Mouse (Mus musculus) cerebellum, adult 11 months (tissue): ENCODE results near the gene Klk4.
A peak's percentile ranks its signal among the peaks of the same experiment; 100 is the strongest.

ENCODE experiments used
- DNase-seq: peaks from one replicate; pipeline ENCODE4 v3.0.0; 2022

The Klk4 gene

DNA sequence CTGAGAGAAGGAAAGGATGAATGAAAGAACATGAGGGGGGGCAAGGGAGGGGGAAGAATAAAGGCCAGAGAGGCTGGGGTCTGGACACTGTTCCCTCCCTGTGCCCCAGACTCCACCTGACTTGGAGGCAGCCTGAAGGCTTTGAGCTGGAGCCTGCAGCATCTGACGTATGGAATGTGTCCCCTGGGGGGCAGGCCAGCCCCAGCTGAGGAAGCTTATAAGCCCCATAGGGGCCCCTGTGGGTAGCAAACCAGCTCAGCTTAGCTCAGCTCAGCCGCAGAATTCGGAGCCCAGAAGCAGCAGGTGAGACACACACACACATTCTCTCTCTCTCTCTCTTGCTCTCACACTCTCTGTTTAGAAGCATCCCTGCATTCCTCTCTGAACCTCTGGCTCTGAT, at the start of gene Klk4:
Klk4 (plus strand) TSS at position 249 of the 400 bp plus-strand sequence.
- DNase-seq: no peak

DNA sequence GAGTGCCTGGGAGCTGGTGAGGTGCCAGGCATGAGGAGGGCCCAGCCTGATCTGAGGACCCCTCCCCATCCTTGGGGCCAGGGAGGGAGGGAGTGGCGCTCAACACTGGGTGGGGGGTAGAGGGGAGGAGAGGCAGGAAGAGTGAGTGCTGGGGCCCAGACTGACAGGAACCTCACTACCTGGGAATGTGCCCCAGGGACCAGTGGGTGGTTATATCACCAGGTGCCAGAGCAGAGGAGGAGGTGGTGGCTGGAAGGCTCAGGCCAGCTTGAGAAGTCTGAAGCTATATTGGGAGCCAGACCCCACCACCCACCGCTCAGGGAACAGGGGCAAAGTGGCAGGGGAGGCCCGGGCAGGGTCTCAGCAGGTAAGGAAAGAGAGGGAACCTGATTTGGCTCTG, 39.3 kb upstream of the Klk4 start, which contains the start of gene Klk5:
Klk5 (plus strand) TSS at position 271 of the 400 bp plus-strand sequence.
- no peak for DNase-seq

DNA sequence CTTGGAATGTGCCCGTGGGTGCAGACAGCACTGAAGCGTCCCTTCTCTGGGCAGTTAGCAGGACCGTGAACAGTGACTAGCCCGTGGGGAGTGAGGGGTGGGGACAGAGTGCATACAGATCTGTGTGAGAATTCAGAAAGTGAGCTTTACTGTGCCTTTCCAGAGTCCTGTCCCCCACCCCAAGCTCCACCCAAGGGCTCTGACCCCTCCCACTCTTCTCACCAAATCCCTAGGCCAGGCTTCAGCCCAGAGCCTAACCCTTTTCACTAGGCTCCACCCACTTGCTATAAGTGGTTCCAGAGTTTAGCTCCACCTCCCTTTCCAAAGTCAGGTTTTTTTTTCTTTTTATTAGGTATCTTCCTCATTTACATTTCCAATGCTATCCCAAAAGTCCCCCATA, 37.2 kb upstream of the Klk4 start:
- DNase-seq: no peak

DNA sequence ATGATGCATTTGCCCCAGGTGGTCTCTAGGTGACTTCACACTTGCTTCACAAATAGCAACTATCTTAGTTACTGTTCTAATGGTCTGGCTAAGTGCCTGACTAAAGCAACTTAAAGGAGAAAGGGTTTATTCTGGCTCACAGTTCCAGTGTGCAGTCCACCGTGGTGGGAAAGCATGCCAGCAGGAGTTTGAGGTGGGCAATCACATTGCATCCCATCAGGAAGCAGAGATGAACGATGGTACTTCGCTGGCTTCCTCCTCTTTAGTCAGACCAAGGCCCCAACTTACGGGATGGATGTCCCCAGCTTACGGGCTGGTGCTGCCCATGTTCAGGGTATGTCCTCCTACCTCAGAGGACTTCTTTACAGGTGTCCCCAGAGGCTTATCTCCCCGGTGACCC, 29.3 kb upstream of the Klk4 start:
- no peak for DNase-seq

DNA sequence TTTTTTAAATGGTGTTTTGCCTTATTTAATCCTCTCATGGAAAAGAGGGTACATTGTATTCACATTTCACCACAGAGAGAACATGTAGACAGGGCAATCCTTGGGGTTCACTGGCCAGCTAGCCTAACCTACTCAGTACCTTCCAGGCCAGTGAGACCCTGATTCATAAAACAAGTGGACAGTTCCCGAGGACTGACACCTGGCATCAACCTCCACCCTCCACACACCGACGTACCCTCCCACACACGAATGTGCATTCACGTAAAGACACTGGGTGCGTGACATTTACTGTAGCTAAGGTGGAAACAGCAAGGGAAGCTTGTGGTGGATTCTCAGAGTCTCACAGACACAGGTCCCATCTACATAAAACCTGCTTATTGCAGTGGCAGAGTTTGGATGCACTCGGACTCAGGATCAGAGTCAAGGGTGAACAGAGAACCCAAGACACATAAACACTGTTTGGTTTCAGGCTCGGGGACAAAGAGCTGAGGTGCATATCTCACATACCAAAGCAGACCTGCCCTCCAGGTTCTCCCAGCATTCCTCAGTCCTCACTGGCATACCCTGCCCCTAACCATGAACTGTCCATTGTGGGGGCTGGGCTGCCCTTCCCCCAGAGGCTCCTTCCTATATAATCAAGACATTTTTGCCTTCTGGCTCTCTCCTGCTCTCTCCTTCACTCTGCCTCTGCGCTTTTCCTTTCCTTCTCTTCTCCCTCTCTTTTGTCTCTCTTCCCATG, 26.1 kb upstream of the Klk4 start:
- no peak for DNase-seq

DNA sequence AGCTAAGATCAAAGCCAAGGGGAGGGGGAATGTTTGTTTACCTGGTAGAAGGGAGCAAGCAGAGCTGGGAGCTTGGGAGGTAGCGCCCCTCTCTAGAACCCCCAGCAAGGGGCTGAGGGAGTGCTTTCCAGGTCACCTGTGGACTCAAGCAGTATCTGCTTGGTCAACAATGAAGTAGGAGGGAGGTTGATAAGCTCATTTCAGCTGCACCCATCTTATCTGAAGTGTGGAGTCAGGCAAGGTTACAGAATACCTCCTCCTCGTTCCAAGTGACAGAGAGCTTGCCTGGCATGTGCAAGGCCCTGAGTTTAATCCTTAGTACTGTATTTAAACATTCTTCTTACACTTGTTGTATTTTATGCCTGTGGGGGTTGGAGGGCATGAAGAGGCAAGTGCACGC, 25.3 kb upstream of the Klk4 start:
- DNase-seq: no peak

DNA sequence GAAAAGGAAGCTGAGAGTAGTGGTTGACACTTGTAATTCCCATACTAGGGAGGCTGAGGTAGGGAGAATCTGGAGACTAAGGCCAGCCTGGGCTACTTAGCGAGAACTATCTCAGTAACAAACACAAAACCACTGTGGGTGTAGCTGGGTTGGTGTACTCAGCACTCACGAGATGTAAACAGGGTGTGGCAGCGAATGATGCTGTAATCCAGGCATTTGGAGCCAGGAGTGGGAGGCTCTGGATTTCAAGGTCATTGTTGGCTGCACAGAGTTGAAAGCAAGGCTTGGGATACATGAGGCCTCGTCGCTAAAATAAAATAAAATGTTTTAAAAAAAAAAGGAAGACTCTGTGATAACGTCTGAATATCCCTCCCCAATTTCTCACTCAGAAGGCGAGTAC, 24.7 kb upstream of the Klk4 start:
- DNase-seq: no peak

DNA sequence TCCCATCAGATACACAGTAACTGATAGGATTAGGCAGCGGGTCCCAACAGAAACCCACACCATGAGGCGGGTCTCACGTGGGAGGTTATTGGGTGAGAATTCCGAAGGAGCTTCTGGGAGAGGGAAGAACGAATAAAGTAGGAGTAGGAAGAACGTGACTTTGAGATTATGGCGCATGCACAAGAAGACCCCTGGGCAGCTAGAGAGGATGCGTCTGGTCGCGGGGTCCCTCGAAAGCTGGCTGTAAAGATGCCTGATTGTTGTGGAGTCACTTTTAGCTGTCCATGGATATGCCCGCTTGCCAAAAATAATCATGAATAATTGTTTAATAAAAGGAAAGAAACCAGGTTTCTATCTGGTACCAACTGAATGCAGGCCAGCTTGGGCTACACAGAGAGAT, 23.5 kb upstream of the Klk4 start:
- DNase-seq: no peak

DNA sequence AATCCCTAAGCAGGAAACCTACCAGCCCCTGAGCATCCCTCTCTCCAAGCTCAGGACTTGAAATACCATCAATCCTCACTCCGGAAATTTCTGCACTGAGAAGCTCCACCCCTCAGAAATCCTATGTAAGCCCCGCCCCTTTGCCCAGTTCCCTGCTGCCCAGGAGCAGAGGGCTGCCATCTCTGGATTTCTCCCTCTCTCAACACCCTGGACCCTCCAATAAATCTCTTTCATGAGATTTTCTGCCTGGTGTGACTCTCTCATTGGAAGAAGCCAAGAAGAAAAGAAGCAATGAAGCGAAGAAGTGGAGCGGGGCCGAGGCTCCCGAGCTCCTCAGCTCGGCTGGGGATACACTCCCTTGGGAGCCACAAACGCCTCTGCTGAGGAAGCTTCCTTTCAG, 20.5 kb upstream of the Klk4 start:
- DNase-seq: no peak

DNA sequence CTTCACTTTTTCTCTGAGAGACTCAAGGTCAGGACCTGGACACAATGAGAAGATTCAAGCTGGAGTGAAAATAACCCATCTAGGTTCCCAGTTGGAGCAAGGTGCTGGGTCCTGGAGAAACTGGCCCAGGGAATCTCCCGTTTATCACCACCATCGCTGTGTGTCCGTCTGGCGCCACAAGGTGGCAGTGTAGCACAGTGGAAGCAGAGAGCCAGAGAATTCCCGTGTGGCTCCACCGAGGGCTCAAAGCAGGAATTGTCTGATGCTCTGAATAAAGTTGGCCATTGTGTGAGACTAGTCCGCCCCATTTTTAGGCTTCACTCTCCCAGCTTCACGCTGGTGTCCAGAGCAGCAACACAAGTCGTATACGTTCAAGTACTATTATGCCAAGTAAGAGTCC, 7.7 kb upstream of the Klk4 start:
- peak; percentile 2 for DNase-seq

DNA sequence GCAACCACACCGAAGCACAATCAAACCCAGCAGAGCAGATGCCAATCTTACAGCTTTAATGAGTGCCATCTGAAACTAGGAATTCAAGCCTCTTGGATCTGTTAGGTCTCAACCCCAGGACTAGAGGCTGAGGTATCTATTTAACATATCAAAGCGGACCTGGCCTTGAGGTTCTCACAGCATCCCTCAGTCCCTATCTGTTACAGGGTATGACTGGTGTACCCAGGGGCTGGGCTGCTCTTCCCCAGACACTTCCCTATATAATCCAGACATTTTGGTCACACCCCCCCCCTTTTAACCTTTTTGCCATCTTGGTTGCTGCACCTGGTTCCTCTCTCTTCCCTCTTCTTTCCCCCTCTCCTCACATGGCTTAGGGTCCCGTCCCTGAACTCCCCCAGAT, 7.3 kb upstream of the Klk4 start:
- DNase-seq: no peak

DNA sequence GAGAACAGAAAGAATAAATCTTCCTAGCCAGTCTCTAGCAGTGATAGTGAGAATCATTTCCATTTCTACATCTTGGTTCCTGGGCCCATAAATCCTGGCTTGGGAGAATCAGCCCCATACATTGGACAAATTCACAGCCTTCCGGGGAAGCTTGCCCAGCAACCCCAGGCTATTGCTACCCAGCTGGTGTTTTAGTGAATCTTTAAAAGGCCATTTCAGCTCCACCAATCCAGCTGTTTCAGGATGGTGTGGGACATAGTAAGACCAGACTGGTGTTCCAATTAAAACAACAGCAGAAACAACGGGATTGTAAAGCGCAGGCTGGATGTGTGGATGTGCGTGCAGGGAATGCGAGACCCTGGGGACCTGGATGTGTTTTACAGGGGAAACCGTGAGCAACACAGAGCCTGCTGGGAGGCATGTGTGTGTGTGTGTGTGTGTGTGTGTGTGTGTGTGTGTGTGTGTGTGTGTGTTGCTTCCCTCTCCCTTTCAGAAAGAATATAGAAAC, 6.0 kb upstream of the Klk4 start:
- no peak for DNase-seq

DNA sequence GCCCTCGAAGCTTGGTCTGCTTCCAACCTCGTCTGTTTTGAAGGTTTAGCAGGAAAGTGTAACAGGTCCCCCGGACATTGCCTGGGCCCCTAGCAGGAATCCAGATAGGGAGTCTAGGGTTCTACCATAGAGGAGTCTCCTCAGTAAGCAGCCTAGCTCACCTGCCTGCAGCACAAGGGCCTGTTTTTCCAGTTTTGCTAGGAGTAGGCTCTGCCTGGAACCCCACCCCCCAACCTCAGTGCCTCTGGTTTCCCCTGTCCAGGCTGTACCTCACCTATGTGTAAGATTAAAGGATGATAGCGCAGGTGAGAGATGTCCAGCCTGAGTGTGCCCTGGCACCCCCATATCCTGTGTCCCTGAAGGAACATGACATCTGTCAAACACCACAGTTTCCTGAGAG, 4.5 kb upstream of the Klk4 start:
- no peak for DNase-seq

DNA sequence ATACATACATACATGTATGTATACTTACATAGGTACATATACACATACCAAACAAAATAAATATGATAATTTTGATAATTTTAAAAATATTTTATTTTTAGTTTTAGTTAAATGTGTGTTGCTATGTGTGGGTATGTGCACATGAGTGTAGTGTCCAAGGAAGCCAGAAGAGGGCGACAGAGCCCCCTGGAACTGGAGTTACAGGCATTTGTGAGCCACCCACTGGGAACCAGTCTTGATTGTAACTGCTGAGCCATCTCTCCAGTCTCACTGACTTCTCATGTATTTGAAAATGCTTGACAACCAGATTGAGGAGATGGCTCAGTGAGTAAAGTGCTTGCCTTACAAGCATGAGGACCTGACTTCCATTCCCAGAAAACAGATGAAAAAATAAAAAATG, 2.7 kb upstream of the Klk4 start:
- no peak for DNase-seq

DNA sequence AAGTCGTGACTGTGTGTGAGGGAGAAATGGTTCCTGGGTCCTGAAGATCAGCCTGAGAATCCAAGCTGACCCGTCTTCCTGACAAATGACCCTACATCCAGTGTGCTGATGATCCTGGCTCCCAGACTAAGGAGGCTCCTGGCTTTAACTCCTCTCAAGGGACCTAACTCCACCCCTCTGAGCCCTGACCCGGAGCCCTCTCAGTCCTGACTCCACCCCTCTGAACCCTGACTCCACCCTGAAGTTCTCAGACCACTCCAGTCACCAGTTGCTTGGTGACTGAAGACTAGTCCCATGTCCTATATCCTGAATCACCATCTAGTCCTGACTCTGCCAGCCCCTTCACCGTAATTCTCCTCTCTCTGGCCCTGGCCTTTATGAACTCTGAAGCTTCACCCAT, 1.4 kb downstream of the Klk4 start:
- no peak for DNase-seq

DNA sequence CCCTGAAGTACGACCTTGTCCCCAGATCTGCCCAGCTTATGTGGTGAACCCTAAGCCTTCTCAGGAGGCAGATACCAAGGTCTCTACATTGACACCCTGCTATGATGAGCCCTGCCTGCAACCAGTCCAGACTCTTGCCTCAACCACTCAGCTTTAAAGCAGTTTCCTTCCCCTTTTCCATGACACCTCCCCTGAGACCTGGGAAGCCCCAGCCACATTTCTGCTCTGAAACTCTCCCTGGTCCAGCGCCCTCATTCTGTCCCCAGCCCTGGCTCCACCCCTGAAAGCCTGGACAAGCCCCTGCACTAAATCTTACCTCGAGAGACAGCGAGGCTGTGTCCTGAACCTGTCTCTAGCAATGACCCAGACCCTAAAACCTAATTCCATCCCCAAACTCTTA, 1.9 kb downstream of the Klk4 start:
- no peak for DNase-seq

DNA sequence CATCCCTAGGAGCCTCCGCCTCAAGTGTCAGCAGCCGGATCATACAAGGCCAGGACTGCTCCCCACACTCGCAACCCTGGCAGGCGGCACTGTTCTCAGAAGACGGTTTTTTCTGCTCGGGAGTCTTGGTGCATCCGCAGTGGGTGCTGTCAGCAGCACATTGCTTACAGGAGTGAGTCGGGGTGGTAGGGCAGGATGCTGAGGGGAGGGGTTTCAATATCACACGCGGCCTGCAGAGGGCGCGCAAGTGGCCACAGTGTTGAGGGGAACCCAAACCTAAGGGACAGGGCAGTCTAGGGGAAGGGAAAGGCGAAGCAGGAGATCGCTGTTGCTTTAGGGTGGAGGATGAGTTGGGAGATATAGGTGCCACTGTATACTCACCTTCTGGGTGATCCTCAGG, 2.6 kb downstream of the Klk4 start:
- DNase-seq: peak; percentile 2

DNA sequence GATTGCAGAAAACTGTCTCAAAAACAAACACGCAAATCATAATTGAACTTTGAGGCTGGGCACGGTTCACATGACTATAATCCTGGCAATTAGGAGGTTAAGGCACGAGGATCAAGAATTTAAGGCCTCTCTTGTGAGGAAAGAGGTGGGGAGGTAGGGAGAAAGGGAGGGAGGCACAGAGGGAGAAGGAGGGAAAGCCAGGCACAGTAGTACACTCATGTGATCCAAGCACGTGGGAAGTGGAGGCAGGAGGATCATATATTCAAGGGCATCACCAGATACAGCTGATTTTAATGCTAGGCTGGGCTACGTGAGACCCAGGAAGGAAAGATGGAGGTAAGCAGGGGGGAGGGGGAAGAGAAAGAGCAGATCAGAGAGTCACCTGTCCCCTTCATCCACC, 10.4 kb downstream of the Klk4 start:
- DNase-seq: no peak

DNA sequence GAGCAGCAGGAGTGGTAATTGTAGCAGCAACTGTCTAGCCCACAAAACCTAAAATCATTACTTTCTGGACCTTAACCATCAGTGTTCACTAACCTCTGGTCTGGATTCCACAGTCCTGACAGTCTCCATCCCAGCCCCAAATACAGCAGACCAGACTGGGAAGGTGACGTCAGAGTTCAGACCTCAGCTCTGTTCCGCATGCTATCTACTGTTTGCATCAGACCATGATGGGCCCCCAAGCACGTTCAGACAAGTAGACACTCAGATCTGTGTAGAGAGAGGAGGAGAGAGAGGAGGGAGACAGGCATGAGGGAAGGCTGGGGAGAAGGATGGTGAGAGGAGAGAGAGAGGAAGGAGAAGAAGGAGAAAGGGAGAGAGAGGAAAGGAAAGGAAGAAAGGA, 10.8 kb downstream of the Klk4 start:
- no peak for DNase-seq

DNA sequence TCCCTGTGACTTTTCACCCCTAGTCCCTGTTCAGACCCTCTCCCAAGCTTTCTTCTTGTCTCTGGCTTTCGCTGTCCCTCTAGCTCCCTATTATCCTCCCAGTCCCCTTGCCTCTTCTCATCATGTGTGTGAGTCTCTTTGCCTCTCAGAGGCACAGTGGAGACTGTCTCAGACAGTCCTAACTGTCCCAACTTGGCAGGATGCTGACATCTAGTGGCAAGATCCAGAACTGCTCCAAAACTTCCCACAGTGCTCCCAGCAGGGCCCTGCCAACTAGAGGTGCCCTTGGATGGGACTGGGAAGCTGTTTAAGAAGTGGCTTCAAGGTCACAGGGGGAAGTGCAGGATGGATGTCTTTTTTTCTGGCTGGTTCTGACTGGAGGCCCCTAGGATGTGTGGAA, 13.9 kb downstream of the Klk4 start:
- peak; percentile 41 for DNase-seq

DNA sequence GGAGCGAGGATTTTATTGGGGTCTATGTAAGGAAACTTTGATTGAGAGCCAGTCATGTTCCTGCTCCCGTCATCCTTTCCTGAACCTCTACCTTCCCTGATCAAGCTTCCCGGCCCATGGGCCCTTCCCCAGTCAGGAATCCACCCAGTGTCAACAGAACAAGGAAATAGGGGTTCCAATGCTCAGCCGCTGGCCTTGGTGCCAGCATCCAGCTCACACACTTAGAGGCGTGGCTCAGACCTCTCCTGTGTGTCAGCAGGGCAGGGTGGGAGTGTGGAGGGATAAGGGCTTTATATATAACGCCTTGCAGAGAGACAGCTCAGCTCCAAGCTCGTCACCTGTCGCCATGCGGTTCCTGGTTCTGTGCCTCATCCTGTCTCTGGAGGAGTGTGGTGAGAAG, 33.9 kb downstream of the Klk4 start:
- DNase-seq: no peak

DNA sequence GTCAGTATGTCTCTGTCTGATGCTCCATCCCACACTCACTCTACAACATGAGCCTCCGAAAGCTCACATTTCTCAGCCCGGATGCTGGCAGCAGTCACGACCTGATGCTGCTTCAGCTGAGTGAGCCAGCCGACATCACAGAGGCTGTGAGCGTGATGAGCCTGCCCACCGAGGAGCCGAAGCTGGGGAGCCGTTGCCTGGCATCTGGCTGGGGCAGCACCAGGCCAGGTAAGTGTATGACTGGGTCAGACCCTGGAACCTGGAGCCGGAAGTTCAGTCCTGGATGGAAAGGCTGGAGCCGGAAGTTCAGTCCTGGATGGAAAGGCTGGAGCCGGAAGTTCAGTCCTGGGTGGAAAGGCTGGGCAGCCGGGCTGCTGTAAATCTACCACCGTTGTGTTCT, 37.5 kb downstream of the Klk4 start:
- DNase-seq: no peak

DNA sequence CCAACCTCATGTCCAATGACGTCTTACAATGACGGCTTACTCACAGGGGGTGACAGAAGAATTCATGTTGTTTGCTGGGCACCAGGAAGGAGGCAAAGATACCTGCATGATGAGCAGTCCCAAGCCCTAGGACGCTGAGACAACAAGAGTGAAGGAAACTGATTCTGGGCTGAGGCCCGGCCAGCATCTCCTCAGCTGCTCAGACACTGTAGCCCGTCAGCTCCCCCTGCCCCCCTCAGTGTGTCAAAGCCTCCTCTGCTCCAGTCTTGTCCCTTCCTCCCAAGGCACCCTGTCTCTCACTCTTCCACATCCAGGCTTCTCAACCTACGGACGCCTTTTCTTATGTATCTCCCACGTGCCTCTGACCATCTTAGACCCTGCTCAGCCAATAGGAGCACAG, 37.9 kb downstream of the Klk4 start:
- DNase-seq: no peak

DNA sequence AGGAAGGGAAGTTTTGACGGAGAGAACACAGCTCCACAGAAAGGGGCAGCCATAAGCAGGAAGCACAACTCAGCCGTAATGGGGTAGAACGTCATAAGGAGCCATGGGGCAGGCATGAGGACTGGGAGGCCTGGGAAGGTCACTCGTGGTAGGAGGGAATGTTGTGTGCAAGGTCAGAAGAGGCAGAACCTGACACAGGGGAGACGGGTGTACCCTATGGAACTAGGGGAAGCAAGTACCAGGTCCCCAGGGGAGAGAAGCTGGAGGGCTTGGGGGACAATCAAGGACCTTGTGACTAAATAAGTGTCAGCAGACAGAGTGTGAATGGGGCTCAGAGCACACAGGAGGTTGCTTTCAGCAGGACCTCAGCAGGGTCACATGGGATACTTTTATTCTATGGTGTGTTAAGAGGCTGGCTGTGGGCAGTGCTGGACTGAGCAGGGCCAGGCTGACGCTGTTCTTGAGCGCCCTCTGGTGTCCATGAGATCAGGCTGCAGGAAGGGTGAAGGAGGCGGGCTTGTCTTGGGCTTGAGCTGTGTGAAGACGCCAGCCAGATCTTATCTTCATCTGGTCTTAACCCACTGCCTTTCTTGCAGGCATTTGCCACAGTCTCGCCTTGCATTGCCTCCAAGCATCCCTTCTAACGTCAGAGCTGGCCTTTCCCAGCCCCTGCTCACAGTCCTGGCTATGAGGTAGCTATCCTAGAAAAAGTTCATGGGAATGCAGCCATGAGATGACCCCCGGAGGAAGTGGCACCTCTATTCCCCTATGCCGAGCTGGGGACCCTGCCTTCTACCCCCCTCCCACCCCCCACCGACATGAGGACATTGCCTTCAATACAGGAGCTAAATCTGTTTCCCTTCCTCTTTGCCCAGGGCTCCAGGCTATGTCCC, 38.8 kb downstream of the Klk4 start:
- peak; percentile 9 for DNase-seq
